Mouse (Mus musculus): ENCODE measurements around the gene Nuak1.

Gene Nuak1

DNA sequence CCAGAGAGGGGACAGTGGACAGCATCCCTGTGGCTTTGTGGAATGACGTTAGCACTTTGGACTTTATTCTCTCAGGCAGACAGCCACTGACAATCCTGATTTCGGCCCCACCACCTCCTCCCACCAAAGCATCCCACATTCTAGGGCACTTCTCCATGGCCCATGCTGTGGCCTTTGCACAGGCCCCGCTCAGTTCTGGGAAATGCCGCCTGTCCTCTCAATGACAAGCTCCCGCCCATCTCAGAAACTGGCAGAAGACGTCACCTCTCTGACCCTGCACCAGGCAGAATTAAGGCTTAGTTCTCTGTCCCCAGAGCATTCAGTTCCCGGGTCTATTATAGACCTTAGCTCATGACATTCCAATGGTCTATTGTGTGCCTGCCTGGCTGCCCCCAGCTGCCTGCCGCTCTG is 7.0 kb upstream of the Nuak1 start:
- no peak for DNase-seq (ENCODE audit: low read depth, low spot score)

DNA sequence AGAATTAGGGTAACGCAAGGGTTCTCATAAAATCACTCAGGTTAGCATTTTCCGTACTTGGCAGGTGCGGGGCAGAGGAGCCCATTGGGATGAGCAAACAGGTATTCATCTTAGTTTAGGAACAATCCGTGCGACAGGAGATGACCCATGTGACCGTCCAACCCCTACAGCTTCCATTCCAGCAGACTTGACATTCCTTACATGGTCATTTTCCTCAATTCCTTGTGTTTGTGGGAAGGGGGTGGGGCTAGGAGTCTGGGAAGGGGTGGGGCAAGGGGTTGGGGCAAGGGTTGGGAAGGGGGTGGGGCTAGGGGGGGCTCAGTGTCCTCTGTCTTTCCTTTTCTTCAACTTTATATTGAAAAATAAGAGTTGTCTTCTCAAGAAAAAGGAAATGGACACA is 6.3 kb upstream of the Nuak1 start:
- DNase-seq (ENCODE audit: low read depth, low spot score), result no peak

DNA sequence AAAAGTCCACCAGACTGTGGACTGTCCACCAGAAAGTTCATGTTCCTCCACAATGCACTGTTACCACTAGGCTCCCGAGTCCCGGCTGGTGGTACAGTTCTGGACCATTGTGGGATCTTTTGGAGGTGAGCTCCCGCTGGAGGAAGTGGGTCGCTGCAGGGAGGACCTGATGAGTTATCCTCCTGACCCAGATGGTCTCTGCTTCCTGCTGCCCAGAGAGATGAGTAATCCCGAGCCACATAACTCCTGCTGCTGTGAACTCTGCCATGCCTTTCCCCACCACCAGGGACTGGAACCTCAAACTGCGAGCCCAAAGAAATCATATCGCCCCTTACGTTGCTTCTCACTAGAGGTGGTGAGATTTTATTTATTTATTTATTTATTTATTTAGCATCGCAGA is 4.0 kb upstream of the Nuak1 start:
- no peak for DNase-seq (ENCODE audit: low read depth, low spot score)

DNA sequence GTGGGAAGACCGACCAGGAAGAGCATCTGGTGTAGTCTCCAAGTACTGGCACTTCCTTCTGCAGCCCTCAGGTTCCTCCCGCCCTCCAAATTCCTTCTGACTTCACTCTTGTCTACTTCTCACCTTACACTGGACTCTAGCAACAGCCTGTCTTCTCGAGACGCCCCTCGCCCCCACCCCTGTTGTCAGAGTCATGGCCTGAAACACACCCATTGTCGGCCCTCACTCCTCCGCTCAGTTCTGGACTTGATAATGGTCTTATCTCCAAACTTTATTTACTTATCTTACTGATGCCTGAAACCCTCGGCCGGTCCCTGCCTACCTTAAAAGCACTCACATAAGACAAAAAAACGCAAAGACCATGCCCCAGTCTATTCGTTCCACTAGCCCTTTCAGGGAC is 1.4 kb upstream of the Nuak1 start:
- no peak for DNase-seq (ENCODE audit: low read depth, low spot score)

DNA sequence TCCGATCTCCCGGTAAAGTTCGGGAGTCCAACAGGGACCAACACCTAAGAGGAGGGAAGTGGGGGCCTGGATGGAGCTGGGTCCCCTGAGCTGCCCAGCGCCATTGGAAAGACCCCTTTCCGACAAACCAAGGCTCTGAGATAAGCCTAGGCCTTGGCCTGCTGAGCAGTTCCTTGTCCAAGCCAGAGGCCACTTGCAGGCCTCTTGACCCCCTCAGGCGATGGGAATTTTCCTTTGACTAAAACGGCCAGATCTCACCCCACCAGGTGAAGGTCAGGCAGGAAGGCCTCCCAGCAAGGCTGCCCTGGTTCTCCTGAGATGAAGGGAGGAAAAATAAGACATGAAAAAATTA is 1.0 kb upstream of the Nuak1 start:
- DNase-seq (ENCODE audit: low read depth, low spot score), result no peak

DNA sequence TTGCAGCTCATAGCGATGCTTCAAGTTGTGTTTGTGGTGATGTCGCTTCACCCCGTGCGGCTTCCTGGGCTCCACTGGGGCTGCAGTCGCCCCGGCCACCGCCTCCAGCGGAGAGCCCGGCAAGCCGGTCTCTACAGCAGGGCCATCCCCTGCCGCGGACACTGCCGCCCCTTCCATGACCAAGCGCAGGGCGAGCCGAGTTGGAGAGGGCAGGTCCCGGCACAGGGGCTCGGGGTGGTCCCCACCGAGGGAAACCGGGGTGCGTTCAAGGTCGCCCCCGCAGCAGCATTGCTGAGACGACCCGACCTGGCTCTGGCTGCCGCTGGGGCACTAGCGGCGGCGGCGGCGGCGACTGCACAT is 236 bp downstream of the Nuak1 start:
- DNase-seq (ENCODE audit: low read depth, low spot score), result no peak

DNA sequence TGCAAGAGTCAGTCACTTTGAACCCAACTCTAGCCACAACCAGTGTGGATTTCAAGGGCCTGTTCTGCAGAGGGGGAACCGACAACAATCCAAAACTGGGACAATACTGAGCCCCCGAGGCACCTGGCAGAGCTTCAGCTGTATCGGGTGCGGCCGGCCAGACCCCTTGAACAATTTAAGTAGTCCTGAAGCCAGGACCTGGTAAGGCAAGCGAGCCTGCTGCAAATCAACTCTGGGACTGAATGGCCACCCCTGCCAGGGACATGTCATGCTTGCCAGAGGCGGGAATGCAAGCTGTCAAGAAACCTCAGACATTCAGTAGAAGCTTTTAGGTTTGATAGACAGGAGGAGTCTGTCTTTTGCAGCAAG is 1.2 kb downstream of the Nuak1 start:
- DNase-seq (ENCODE audit: low read depth, low spot score), result no peak

DNA sequence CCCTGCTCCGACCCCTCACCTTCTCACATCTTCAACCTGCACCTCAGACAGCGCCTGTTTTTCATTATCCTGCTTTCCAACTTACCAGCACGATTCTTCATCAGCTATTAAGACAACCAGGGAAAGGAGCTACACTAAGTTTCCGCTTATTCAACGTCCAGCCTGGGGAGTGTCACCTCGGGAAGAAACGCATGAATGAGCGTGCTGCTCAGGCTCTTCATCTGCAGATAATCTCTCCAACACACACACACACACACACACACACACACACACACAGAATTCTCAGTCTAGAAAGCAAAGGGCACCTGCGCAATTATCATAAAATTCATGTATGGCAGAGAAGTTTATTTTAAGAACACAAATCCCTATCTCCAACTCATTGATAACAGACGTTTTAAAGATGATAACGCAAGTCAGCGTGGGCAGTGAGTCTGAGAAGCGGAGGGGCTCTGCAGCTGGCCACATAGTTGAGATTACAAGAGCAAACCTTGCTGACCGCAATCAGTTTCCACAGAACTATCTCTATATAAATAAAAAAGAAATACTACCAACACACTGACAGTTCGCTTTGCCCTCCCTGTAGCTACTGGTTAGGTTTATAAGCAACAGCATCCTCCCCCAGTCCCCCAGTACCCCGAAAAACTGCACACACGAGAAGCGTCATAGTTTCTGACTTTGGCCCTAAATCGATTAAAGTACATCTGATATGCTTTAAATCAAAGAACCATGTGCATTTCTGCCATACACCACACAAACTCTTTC is 1.8 kb downstream of the Nuak1 start:
- DNase-seq (ENCODE audit: low read depth, low spot score), result no peak

DNA sequence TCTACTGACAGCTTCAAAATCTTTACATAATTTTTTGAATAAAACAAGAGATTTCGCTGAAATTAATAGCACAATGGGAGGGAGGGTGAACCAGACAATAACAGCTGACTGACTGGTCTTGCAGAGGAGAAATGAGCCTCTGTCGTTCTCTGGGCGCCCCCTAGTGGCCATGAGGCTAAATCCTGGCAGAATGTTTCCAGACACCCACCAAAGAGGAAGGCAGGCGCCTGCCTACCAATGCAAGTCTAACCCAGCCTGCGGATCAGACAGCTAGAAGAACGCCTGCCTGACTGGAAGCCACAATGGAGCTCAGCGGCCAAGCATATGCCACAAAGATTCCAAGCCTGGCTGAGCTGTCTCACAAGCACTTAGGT is 2.4 kb downstream of the Nuak1 start:
- no peak for DNase-seq (ENCODE audit: low read depth, low spot score)

DNA sequence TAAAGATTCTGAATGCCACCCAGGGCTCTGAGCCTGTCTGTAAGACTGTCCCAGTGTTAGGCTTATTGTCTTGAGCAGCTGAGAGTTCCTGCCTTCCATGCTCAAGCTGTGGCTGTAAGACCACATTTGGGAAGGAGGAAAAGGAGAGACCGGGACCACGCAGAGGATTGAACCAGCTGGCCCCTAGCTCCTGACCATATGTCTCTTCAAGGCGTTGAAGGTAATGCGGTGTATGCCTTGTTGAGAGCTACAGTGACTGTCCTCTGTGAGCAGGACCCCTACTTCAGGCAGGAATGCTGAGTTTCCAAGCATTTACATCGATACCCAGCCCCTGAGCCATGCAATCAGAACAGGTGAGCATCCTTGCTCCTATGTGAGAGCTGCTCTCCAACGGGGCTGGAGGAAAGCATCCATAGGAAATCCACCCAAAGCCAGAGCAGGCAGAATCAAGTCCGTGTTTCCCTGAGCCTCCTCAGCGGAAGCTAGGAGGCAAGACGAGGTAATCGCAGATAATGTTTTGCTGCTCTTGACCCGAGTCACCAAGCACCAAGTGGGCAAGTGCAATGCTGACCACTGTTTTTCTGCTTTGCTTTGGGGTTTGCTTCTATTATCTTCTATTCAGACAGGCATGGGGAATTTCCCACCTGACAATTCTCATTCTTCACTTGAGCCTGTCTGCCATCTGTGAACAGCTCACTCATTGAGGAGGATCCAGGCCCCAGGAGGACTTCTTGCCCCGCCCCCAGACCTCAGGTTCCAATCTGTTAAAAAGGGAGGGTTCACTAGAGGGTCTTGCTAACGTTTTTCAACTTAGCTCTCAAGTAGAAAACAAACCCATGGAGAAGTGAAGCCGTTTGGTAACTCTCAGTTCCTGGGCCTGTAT is 3.0 kb downstream of the Nuak1 start:
- no peak for DNase-seq (ENCODE audit: low read depth, low spot score)

DNA sequence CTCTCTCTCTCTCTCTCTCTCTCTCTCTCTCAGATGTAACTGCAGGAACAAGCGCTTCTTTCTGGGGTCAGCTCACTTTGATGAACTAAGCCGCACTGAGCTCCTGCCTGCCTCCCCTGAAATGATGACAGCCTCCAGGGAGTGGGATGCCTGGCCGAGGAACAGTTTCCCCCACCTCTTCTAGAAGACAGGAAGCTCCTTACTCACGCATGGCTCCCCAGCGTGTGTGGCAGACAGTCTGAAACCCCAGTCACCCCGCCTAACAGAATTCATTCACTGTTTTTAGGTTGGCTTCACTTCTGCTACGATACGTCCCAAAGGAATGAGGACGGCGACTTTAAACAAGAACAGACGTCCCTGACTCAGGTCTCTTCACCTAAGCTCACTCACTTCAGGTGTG is 4.5 kb downstream of the Nuak1 start:
- DNase-seq (ENCODE audit: low read depth, low spot score), result no peak

DNA sequence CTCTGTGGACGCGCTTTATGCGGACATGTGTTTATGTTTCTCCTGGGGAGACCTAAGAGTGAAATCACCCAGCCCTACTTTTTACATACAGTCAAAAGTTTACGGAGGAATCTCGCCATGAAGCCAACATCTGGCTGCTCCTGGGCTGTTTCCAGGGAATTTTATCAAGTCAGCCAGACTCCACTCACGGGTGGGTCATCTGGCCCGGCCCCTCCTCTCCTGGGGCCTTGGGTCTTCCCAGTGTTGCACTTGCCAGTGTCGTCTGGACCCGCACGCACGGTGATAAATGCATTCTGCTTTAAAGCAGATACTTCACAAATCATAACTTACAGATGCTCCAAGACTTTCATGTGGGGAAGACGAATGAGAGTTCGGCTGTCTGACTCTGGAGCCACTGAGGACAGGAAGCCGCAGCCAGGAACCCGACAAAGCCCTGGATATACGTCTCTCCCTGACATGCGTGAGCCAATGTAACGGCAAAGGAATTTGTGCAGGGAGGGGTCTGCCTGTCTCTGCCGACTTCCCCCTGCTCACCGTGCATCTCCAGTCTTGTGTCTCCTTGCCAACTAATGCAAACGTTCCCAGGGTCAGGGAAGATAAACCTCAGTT is 7.1 kb downstream of the Nuak1 start:
- no peak for DNase-seq (ENCODE audit: low read depth, low spot score)

DNA sequence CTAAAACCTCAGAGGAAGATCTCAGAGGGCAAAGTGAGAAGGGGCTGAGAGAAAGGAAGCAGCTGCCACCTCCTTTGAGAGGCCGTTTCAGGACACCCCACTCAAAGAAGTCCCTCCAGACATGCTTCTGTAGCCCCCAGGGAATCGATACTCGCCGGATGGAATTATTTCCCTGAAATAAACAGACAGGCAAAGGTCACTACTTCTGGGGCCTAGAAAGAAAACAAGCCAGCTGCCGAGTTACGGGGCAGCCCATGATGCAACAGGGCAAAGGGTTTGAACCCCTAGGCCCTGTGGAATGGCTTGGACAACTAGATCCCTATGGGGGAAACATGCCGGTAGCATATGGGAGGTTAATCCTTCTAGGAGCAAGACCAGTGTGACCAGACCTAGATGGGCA is 16.0 kb downstream of the Nuak1 start:
- no peak for DNase-seq (ENCODE audit: low read depth, low spot score)

DNA sequence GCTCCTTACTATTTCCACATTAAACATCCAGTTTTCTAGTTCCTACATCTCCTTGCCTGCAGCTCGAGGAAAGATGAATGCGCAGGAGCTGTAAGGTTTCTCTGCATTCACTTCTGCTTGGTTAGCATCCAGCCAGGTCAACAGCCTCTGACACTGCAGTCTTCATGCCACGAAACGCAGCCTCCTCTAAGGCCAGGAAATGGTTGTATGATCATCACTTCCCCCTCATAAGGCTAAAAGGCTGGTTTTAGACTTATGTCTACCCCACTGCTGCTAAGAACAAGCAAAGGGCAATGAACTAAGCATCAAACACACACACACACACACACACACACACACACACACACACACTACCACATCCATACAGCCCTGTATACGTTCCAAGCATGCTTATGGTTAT is 16.5 kb downstream of the Nuak1 start:
- no peak for DNase-seq (ENCODE audit: low read depth, low spot score)

DNA sequence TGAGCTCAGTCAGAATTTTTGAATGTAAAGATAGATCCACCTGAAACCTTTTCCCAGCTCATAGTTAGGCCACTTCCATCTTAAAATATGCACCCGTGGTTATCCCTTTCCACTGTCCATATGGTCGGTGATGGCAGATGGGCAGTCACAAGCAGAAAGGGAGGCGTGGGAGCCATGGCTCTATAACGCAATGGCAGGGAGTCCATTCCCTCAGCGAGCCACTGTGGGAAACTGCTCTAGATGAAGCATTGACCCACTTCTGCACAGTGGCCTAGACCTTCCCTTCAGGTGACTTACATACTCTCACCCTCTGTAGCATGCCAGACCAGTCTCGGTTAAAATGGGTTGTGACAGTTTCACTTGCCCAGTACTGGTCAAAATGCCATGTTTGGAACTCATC is 19.8 kb downstream of the Nuak1 start:
- no peak for DNase-seq (ENCODE audit: low read depth, low spot score)

DNA sequence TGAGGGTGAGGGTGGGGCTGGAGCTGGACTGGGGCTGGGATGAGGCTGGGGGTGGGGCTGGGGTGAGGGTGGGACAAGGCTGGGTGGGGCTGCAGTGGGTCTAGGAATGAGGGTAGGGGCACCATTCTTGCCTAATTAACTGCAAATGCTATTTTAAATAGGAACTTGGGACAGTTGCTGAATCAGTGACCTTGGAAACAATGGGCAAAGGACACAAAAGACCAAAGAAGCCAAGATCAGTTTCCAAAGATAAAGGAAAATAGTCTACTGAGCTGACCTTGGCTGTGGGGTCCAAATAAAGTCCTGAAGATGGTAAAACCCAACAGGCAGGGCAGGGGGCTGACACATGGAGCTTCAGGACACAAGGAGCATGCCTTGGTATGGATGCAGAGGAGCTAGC is 22.0 kb downstream of the Nuak1 start:
- DNase-seq (ENCODE audit: low read depth, low spot score), result no peak

DNA sequence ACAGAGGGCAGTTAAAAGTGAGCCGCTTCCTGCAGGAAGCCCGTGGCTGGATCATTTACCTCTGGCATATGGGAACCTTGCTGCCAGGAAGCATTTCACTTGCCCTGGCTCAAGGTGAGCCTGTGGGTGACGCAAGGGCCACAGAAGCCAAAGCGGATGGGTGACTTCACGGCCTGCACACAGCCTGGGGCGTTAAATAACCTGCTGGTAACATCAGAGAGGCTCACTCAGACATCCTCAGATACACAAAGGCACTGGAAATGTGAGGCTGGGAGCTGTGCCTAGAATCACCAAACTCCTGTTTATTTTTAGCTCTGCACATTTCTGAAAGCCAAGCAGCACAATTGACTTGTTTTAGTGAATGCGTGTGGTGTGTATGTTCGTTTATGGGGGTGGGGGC is 23.6 kb downstream of the Nuak1 start:
- no peak for DNase-seq (ENCODE audit: low read depth, low spot score)

DNA sequence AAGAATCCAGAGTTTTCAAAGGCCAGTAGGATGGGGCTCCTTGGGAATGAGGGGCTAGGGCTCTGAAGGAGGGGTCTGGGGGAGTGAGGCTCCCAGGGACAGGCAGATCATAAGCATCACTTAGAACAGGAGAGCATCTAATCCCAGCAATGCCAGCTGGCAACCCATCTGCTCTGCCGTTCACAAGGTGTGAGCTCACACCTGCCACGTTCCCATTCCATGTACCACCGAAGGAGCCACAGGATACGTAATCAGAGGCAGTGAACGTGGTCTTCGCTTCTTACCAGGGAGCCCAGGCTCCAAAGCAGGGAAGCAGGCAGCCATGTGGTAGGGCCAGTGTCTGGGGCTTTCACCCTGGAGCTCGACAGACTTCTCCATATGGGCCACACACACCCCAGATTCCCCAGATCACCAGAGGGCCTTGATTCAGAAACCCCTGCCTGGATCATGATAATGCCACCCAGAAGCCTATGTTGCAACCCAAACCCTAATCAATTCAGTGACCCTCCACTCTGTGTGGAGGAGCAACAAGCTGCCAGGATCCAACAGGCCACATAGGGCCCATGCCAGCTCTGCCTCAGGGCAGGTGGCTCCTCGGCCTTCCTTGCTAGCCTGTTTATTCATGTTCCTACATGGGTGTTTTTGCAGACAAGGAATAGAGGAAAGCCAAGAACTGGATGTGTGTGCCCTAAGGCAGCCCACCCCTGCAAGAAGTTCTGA is 25.3 kb downstream of the Nuak1 start:
- DNase-seq (ENCODE audit: low read depth, low spot score), result no peak

DNA sequence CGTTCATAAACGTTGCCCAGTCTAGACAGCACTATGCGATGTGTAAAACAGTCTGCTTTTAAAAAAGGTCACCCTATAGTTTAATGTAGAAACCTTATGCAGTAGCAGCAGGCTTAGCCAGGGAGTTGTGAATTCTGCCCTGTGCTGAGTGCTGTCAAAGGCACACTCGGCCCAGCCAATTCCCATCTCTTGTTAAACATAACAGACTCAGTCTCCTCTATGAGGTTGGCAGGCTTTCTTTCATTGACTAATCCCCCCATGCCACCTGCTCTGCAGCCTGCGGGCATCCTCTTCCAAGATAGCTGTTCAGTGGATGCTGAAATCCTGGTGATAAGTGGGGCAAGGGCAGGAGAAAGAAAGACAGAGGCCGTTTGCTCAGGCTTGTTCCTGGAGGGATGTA is 27.1 kb downstream of the Nuak1 start:
- DNase-seq (ENCODE audit: low read depth, low spot score), result no peak

DNA sequence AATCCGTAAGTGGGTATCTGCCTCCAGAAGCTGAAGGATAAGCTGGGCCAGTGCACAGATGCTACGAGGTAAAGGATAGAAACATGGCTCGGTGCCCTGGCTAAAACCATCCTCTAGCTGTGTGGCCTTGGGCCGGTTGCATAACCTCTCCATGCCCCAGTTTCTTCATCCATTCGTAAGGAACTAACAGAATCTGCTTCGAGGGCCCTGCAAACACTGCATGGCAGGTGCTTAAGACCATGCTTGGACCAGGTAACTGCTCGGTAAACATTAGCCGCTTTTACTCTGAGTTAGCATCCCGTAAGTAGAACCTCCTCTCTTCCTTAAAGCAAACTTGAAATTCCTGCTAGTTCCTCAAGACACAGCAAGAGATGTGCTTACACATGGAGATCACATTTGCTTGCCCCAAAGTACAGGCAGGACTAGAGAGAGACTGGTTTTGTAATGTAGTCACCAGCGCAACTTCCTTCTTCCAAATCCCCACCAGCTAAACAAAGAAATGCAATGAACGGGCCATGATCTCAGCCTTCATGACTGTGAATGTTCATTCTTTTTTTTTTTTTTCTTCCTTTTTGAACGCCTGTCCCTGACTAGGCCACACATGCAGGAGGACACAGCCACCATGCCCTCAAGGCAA is 28.0 kb downstream of the Nuak1 start:
- DNase-seq (ENCODE audit: low read depth, low spot score), result no peak

DNA sequence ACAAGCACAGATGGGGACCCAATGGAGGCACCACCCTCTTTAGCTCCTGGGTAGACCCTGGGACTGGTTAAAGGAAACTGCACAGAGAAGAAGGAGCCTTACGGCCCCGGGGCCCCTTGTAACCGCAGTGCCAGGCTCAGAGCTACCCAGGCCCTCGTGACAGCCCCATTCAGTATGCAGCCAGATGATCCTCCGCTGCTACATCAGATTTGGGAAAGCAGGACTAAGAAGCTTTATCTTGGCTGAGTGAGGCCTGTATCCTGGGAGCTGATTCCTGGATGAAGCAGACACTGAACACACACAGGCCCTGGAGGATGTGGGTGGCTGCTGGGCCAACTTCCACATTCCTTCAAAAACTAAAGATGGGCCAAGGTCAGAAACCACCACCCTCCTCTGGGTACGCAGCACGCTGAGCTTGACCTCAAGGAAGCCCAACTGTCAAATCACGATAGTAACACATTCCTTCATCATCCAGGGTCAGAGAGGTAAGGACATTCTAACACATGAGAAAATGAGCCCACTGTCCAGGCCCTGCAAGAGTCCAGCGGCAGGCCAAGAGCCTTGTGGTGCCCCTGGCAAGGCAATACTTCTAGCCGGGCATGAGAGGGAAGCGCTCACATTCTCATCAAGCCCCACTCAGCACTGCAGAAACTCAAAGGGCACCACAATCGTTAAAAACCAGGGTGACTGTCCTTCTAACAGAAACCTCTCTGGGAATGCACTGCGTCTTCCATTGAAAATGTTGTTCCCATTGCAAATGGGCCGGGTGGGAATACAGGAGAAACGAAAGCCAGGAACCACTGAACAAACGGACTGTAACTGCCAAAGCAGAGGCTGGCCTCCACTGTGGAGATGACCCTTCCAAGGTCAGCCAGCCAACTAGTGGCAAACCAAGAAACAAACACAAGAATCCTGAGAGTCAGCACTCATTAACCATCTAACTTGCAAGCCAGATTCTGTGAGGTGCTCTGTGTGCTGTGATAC is 29.0 kb downstream of the Nuak1 start:
- no peak for DNase-seq (ENCODE audit: low read depth, low spot score)

Data from WW6 (cell line).